Mouse (Mus musculus): ENCODE data around the gene Ifna4. TPM values are rescaled to one million over a fixed set of nuclear protein-coding genes. Genes with fewer than 3 reads are reported as not detected.
A peak's percentile ranks its signal among the peaks of the same experiment; 100 is the strongest.

Ifna4 gene
- total and polyA plus RNA-seq, 2 experiments from 2014 or later = not detected

- WGBS = 68% methylated on average over 3 of the region's 3 CpGs
- Histone ChIP-seq H3K9ac (replicated peaks; ENCODE audit: low read length) (no peak overlapping the region), H3K27me3 (ENCODE audit: insufficient read depth, low read length) (no peaks in the 10 kb centered on the region), H3K4me3 (ENCODE audit: low read length) (no peak overlapping the region), H3K9me3 (ENCODE audit: low read length) (no peaks in the 10 kb centered on the region), H3K27ac (no peak overlapping the region), H3K36me3 (ENCODE audit: insufficient read depth, low read length) (no peaks in the 10 kb centered on the region), H3K4me2 (ENCODE audit: low read depth, low read length) (no peak overlapping the region), H3K4me1 (ENCODE audit: insufficient read depth, low read length) (no peaks in the 10 kb centered on the region)
- no peak for ATAC-seq
- no peak for TF ChIP-seq CTCF (IDR thresholded peaks at IDR 0.05; ENCODE audit: low read depth)
- DNase-seq (ENCODE audit: low spot score) = no peak
These were observed 1.6 kb upstream of the Ifna4 start for GRCm38 (mm10) chr4:88840058-88840457.

- peak; percentile 30; the same call in 1 of the 2 replicates for TF ChIP-seq CTCF (IDR thresholded peaks at IDR 0.05; ENCODE audit: low read depth)
- Histone ChIP-seq H3K4me2 (ENCODE audit: low read depth, low read length) (no peak overlapping the region), H3K27ac (no peak overlapping the region), H3K9me3 (ENCODE audit: low read length) (no peaks in the 10 kb centered on the region), H3K36me3 (ENCODE audit: insufficient read depth, low read length) (no peaks in the 10 kb centered on the region), H3K4me3 (ENCODE audit: low read length) (no peak overlapping the region), H3K9ac (replicated peaks; ENCODE audit: low read length) (no peak overlapping the region), H3K4me1 (ENCODE audit: insufficient read depth, low read length) (no peaks in the 10 kb centered on the region), H3K27me3 (ENCODE audit: insufficient read depth, low read length) (no peaks in the 10 kb centered on the region)
- ATAC-seq (no peak), DNase-seq (ENCODE audit: low spot score) (no peak)
- 65% methylated on average over 2 of the region's 2 CpGs for WGBS
These were observed 3.7 kb downstream of the Ifna4 start for GRCm38 (mm10) chr4:88845334-88845733.

- 82% methylated on average over 1 of the region's 1 CpGs for WGBS
- no peaks in the 10 kb centered on the region for H3K9me3 ChIP-seq (ENCODE audit: low read length)
- H3K4me1 ChIP-seq (ENCODE audit: insufficient read depth, low read length) = no peaks in the 10 kb centered on the region
- no peak for ATAC-seq
- no peak within 1 kb of the TSS for H3K4me3 ChIP-seq (ENCODE audit: low read length)
- TF ChIP-seq CTCF (IDR thresholded peaks at IDR 0.05; ENCODE audit: low read depth) = no peak
- no peak within 1 kb of the TSS for H3K4me2 ChIP-seq (ENCODE audit: low read depth, low read length)
- H3K27me3 ChIP-seq (ENCODE audit: insufficient read depth, low read length) = no peaks in the 10 kb centered on the region
- DNase-seq (ENCODE audit: low spot score) = no peak
- no peak within 1 kb of the TSS for H3K9ac ChIP-seq (replicated peaks; ENCODE audit: low read length)
- H3K27ac ChIP-seq = no peak within 1 kb of the TSS
- no peaks in the 10 kb centered on the region for H3K36me3 ChIP-seq (ENCODE audit: insufficient read depth, low read length)
These were observed 8.0 kb downstream of the Ifna4 start, which contains the start of gene Ifna1 for GRCm38 (mm10) chr4:88849698-88850097. Gene Ifna1, plus strand, starts transcription at chr4:88850087.

- H3K9ac ChIP-seq (replicated peaks; ENCODE audit: low read length) = no peak overlapping the region
- no peak overlapping the region for H3K4me2 ChIP-seq (ENCODE audit: low read depth, low read length)
- H3K27ac ChIP-seq = no peak overlapping the region
- ATAC-seq (no peak), DNase-seq (ENCODE audit: low spot score) (no peak)
- H3K4me3 ChIP-seq (ENCODE audit: low read length) = no peak overlapping the region
- H3K36me3 ChIP-seq (ENCODE audit: insufficient read depth, low read length) = no peaks in the 10 kb centered on the region
- H3K27me3 ChIP-seq (ENCODE audit: insufficient read depth, low read length) = no peaks in the 10 kb centered on the region
- no peaks in the 10 kb centered on the region for H3K4me1 ChIP-seq (ENCODE audit: insufficient read depth, low read length)
- no peak for TF ChIP-seq CTCF (IDR thresholded peaks at IDR 0.05; ENCODE audit: low read depth)
- H3K9me3 ChIP-seq (ENCODE audit: low read length) = no peaks in the 10 kb centered on the region
- 37% methylated on average over 4 of the region's 4 CpGs for WGBS
These were observed 9.5 kb downstream of the Ifna4 start for GRCm38 (mm10) chr4:88851026-88851763.

GRCm38 (mm10) chr4:88859214-88859613, 17.6 kb downstream of the Ifna4 start:
- DNase-seq (ENCODE audit: low spot score) (no peak), ATAC-seq (no peak)
- Histone ChIP-seq H3K27me3 (ENCODE audit: insufficient read depth, low read length) (no peaks in the 10 kb centered on the region), H3K4me2 (ENCODE audit: low read depth, low read length) (no peak overlapping the region), H3K9me3 (ENCODE audit: low read length) (no peaks in the 10 kb centered on the region), H3K4me1 (ENCODE audit: insufficient read depth, low read length) (no peaks in the 10 kb centered on the region), H3K27ac (no peak overlapping the region), H3K4me3 (ENCODE audit: low read length) (no peak overlapping the region), H3K36me3 (ENCODE audit: insufficient read depth, low read length) (no peaks in the 10 kb centered on the region), H3K9ac (replicated peaks; ENCODE audit: low read length) (no peak overlapping the region)
- no peak for TF ChIP-seq CTCF (IDR thresholded peaks at IDR 0.05; ENCODE audit: low read depth)

GRCm38 (mm10) chr4:88863309-88863708, 21.6 kb downstream of the Ifna4 start:
- H3K36me3 ChIP-seq (ENCODE audit: insufficient read depth, low read length) = no peaks in the 10 kb centered on the region

GRCm38 (mm10) chr4:88864599-88864998, 22.9 kb downstream of the Ifna4 start:
- DNase-seq (ENCODE audit: low spot score) (no peak), ATAC-seq (no peak)
- H3K36me3 ChIP-seq (ENCODE audit: insufficient read depth, low read length) = no peaks in the 10 kb centered on the region
- H3K9ac ChIP-seq (replicated peaks; ENCODE audit: low read length) = no peak overlapping the region
- H3K27ac ChIP-seq = no peak overlapping the region
- no peak for TF ChIP-seq CTCF (IDR thresholded peaks at IDR 0.05; ENCODE audit: low read depth)
- H3K4me2 ChIP-seq (ENCODE audit: low read depth, low read length) = no peak overlapping the region
- H3K4me1 ChIP-seq (ENCODE audit: insufficient read depth, low read length) = no peaks in the 10 kb centered on the region
- H3K27me3 ChIP-seq (ENCODE audit: insufficient read depth, low read length) = no peaks in the 10 kb centered on the region
- 77% methylated on average over 9 of the region's 9 CpGs for WGBS
- H3K4me3 ChIP-seq (ENCODE audit: low read length) = no peak overlapping the region
- H3K9me3 ChIP-seq (ENCODE audit: low read length) = no peaks in the 10 kb centered on the region

More at GRCm38 (mm10) chr4:88863309-88863708, 21.6 kb downstream of the Ifna4 start:
- H3K4me1 ChIP-seq (ENCODE audit: insufficient read depth, low read length) = no peaks in the 10 kb centered on the region
- TF ChIP-seq CTCF (IDR thresholded peaks at IDR 0.05; ENCODE audit: low read depth) = no peak
- DNase-seq (ENCODE audit: low spot score) (no peak), ATAC-seq (no peak)
- no peaks in the 10 kb centered on the region for H3K27me3 ChIP-seq (ENCODE audit: insufficient read depth, low read length)
- no peaks in the 10 kb centered on the region for H3K9me3 ChIP-seq (ENCODE audit: low read length)
- no peak overlapping the region for H3K4me3 ChIP-seq (ENCODE audit: low read length)
- H3K9ac ChIP-seq (replicated peaks; ENCODE audit: low read length) = no peak overlapping the region
- H3K27ac ChIP-seq = no peak overlapping the region
- H3K4me2 ChIP-seq (ENCODE audit: low read depth, low read length) = no peak overlapping the region
- 8% methylated on average over 7 of the region's 7 CpGs for WGBS

All from hindbrain, postnatal 0 days (tissue).